Mouse (Mus musculus) megakaryocyte, embryonic 14.5 days (primary cell): ENCODE data around the gene Fcrla. TPM values are rescaled to one million over a fixed set of nuclear protein-coding genes. Genes with fewer than 3 reads are reported as not detected.
A peak's percentile ranks its signal among the peaks of the same experiment; 100 is the strongest.

ENCODE experiments used
- H3K27me3 ChIP-seq: replicated peaks from 2 replicates; pipeline ENCODE3; 2012; ENCODE audit warnings: inconsistent platforms
- H3K36me3 ChIP-seq: replicated peaks from 2 replicates; pipeline ENCODE3; 2012; ENCODE audit warnings: low read length, inconsistent platforms, mixed read lengths
- H3K4me1 ChIP-seq: 2 replicates; pipeline ENCODE4 v1.6.1; 2012; ENCODE audit warnings: inconsistent platforms
- H3K4me3 ChIP-seq: replicated peaks from 2 replicates; pipeline ENCODE3; 2012; ENCODE audit warnings: moderate library complexity, mild to moderate bottlenecking, inconsistent platforms
- H3K9me3 ChIP-seq: 2 replicates; pipeline ENCODE4 v1.6.1; 2012; ENCODE audit warnings: inconsistent platforms
- FLI1 ChIP-seq: IDR thresholded peaks from 2 replicates; pipeline ENCODE4 v1.6.1; 2012; ENCODE audit warnings: low read length, inconsistent platforms, mixed read lengths
- GATA1 ChIP-seq: IDR thresholded peaks from 3 replicates; pipeline ENCODE4 v1.6.1; 2012; ENCODE audit warnings: mixed read lengths, low read length, inconsistent platforms, borderline replicate concordance
- polyA plus RNA-seq: library from polyadenylated mRNA; stranded (reverse); fragments of >175 nt; gene quantifications from 2 replicates; pipeline ENCODE4 v1.2.3, GENCODE M21; 2012; ENCODE audit warnings: low replicate concordance; ENCODE audit not compliant: insufficient read depth

Gene Fcrla
- polyA plus RNA-seq, 1 experiment, result not detected

DNA sequence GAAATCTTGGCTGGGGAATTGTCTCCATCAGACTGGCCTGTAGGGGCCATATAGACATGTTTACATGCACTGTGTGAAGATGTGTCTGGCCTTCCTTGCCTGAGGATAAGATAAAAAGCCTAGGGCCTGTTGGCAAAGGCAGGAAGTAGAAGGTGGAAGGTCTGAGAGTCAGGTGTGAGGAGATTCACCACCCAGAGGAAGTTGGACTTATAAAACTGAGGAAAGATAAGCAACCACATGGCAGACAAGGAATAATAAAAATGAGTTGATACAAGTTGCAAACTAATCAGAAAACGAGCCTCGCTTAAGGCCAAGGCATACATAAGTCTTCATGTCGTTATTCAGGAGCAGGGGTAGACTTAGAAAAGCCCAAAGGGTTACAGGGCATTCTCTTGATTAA is 51.7 kb downstream of the Fcrla start:
- no peak overlapping the region for H3K4me3 ChIP-seq
- H3K4me1 ChIP-seq, result peaks cover 10% of the 10 kb centered on the region; the same call in 1 of the 2 replicates
- H3K27me3 ChIP-seq, result no peaks in the 10 kb centered on the region
- H3K36me3 ChIP-seq, result peaks cover 68% of the 10 kb centered on the region
- TF ChIP-seq FLI1, result no peak
- no peak for TF ChIP-seq GATA1
- no peaks in the 10 kb centered on the region for H3K9me3 ChIP-seq

GRCm38 (mm10) chr1:170871961-170872360 is 55.4 kb downstream of the Fcrla start:
- peaks cover 18% of the 10 kb centered on the region for H3K4me1 ChIP-seq
- no peak overlapping the region for H3K4me3 ChIP-seq
- H3K27me3 ChIP-seq, result no peaks in the 10 kb centered on the region
- TF ChIP-seq FLI1 (no peak), GATA1 (no peak)
- peaks cover 46% of the 10 kb centered on the region for H3K36me3 ChIP-seq
- H3K9me3 ChIP-seq, result no peaks in the 10 kb centered on the region

DNA sequence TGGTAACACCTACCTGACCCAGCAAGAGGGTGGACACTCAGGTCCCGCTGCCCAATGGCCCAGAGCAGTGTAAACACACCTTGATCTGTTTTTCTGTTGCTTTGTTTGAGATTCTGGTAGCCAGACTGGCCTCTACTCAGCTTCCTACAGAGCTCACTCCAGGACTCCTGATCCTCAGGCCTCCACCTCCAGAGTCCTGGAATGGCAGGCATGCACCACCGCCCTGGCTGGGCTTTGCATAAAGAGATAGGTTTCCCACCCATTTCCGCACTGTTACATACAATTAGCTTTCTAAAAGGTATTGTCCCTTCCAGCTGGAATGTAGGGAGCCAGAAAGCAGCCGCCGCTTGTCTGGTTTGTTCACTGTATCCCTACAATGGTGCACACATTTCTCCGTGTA is 56.0 kb downstream of the Fcrla start:
- TF ChIP-seq FLI1 (no peak), GATA1 (no peak)
- no peaks in the 10 kb centered on the region for H3K9me3 ChIP-seq
- peaks cover 43% of the 10 kb centered on the region for H3K36me3 ChIP-seq
- no peaks in the 10 kb centered on the region for H3K27me3 ChIP-seq
- no peak overlapping the region for H3K4me3 ChIP-seq
- H3K4me1 ChIP-seq, result peaks cover 18% of the 10 kb centered on the region

- peaks cover 30% of the 10 kb centered on the region for H3K4me1 ChIP-seq
- no peaks in the 10 kb centered on the region for H3K27me3 ChIP-seq
- H3K9me3 ChIP-seq, result no peaks in the 10 kb centered on the region
- H3K36me3 ChIP-seq, result peaks cover 26% of the 10 kb centered on the region
- no peak for TF ChIP-seq GATA1
- no peak for TF ChIP-seq FLI1
- H3K4me3 ChIP-seq, result peak overlapping the region; percentile 95
These were observed 58.5 kb downstream of the Fcrla start for GRCm38 (mm10) chr1:170868905-170869283.

- H3K27me3 ChIP-seq, result no peaks in the 10 kb centered on the region
- TF ChIP-seq GATA1, result no peak
These were observed 59.1 kb downstream of the Fcrla start for GRCm38 (mm10) chr1:170868107-170868904.

GRCm38 (mm10) chr1:170867691-170868105 is 59.7 kb downstream of the Fcrla start, which contains the start of gene Atf6:
Atf6 (minus strand) TSS chr1:170867771.
- peaks cover 42% of the 10 kb centered on the region for H3K4me1 ChIP-seq
- peak within 1 kb of the TSS; percentile 95 for H3K4me3 ChIP-seq
- peaks cover 22% of the 10 kb centered on the region for H3K36me3 ChIP-seq
- TF ChIP-seq FLI1 (no peak), GATA1 (no peak)
- no peaks in the 10 kb centered on the region for H3K9me3 ChIP-seq
- H3K27me3 ChIP-seq, result no peaks in the 10 kb centered on the region

More at GRCm38 (mm10) chr1:170868107-170868904, 59.1 kb downstream of the Fcrla start:
- Histone ChIP-seq H3K36me3 (peaks cover 23% of the 10 kb centered on the region), H3K9me3 (no peaks in the 10 kb centered on the region), H3K4me3 (peak overlapping the region; percentile 95), H3K4me1 (peaks cover 36% of the 10 kb centered on the region)

Other genes starting within 250 kb of the Fcrla start
- gene Atf6, start 59.8 kb downstream of the Fcrla start, polyA plus RNA-seq, result 3.1 and 4.8 TPM in 2 replicates
- gene Gm26620, start 42.5 kb downstream of the Fcrla start, polyA plus RNA-seq, result 3.3 and 14.1 TPM in 2 replicates
- 2.7 and 7.6 TPM in 2 replicates for gene Dusp12, start 42.0 kb downstream of the Fcrla start, polyA plus RNA-seq
- 1.4 TPM in 1 of 2 replicates, not detected in the other for gene Fcrlb, start 14.6 kb downstream of the Fcrla start, polyA plus RNA-seq
- gene Fcgr2b, start 49.0 kb upstream of the Fcrla start, polyA plus RNA-seq, result 17.6 TPM in 1 of 2 replicates, not detected in the other
- gene Fcgr4, start 91.3 kb upstream of the Fcrla start, polyA plus RNA-seq, result 0.07 TPM in 1 of 2 replicates, not detected in the other
- gene Fcgr3, start 137.4 kb upstream of the Fcrla start, polyA plus RNA-seq, result 9.2 TPM in 1 of 2 replicates, not detected in the other
- not detected in 2 replicates for gene Cfap126, start 186.3 kb upstream of the Fcrla start, polyA plus RNA-seq
- gene Sdhc, start 223.0 kb upstream of the Fcrla start, polyA plus RNA-seq, result 22.4 and 93.6 TPM in 2 replicates
- 3.7 TPM in 1 of 2 replicates, not detected in the other for gene Mpz, start 223.1 kb upstream of the Fcrla start, polyA plus RNA-seq